Mouse (Mus musculus): ENCODE data around the gene Orc5. TPM values are rescaled to one million over a fixed set of nuclear protein-coding genes. Genes with fewer than 3 reads are reported as not detected.

The Orc5 gene
- polyA plus RNA-seq (2014; fragmentation: Illumina TruSeq; extraction: RNeasy Lipid Tissue Mini Kit (QIAGEN cat#74804); ENCODE audit: low read depth, low replicate concordance) = 14.1 TPM

DNA sequence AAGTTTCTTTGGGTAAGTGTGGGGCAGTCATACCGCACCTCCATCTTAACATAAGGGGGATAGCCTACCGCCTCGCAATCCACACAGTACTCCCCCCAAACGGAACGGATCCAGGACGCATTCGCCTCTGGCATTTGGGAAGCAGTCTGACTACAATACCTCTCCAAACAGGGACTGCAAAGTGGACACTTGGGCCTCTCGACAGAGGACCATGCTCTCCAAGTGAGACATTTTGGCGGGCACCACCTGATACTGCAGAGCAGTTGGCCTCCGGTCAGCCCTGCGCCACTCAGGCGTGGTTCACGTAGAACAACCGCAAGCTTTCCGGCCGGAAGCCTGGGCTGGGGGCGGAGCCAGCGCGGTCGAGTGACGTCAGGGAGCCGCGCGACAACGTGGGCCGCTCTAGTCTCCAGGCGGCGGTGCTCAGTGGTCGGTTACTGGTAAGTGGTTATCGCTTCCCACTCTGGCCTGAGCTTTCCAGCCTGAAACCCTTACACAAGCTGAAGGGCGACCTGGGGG lies at the start of gene Orc5:
Gene Orc5, minus strand, starts transcription at position 397 of the 519 bp plus-strand sequence.

Other genes starting within 250 kb of the Orc5 start
- gene Reln, start 205.7 kb downstream of the Orc5 start, polyA plus RNA-seq (2014; fragmentation: Illumina TruSeq; extraction: RNeasy Lipid Tissue Mini Kit (QIAGEN cat#74804); ENCODE audit: low read depth, low replicate concordance) = 4.8 TPM
- gene Lhfpl3, start 195.6 kb upstream of the Orc5 start, polyA plus RNA-seq (2014; fragmentation: Illumina TruSeq; extraction: RNeasy Lipid Tissue Mini Kit (QIAGEN cat#74804); ENCODE audit: low read depth, low replicate concordance) = not detected

Data from heart, adult 10 weeks (tissue).